Mouse (Mus musculus) E14TG2a.4 (cell line): ENCODE results near the gene Gm9745.

Experiments
- CTCF ChIP-seq: conservative IDR thresholded peaks from 2 replicates; pipeline ENCODE4 v1.5.1; 2014; ENCODE audit warnings: low read length
- NANOG ChIP-seq: IDR thresholded peaks from 2 replicates; pipeline ENCODE4 v1.6.1; 2014; ENCODE audit warnings: borderline replicate concordance, low read length, mixed read lengths
- POU5F1 ChIP-seq: IDR thresholded peaks from 2 replicates; pipeline ENCODE4 v1.6.1; 2014; ENCODE audit warnings: low read length, borderline replicate concordance

GRCm38 (mm10) chr13:8995159-8995989, 47.3 kb upstream of the Gm9745 start:
- TF ChIP-seq CTCF, result no peak
- no peak for TF ChIP-seq NANOG
- TF ChIP-seq POU5F1, result no peak
